Mouse (Mus musculus): ENCODE data around the gene Slc13a4.

DNA sequence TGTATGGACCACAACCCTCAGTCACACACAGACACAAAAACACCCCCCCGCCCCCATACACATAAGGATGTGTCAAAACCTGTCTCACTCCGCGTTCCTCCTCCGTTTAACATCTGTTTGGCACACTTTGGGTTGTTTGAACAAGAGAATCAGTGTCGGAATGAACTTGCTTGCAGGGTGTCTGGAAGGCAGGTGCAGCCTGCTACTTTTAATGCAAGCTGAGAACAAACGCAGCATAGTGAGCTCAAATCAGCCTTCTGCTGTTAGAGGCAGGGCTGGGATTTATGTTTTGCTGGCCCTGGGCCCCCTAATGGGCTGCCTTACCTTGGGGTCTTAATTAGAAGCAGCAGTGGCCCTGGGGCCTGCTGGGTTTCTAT, 46.7 kb upstream of the Slc13a4 start:
- TF ChIP-seq EP300 (IDR thresholded peaks at IDR 0.05; ENCODE audit: low read depth) (no peak), CTCF (IDR thresholded peaks at IDR 0.05; ENCODE audit: low read depth) (no peak)

Measured in heart, postnatal 0 days (tissue).